Mouse (Mus musculus): ENCODE results near the gene Fam206a.

- no peak for TF ChIP-seq CTCF (IDR thresholded peaks at IDR 0.05; ENCODE audit: low read depth)
- TF ChIP-seq EP300 (IDR thresholded peaks at IDR 0.05; ENCODE audit: low read depth) = no peak
These were observed 46.1 kb upstream of the Fam206a start for GRCm38 (mm10) chr4:56756021-56756420.
